Mouse (Mus musculus) G1E (cell line): ENCODE results near the gene Sec14l2.

Experiments
- CTCF ChIP-seq: IDR thresholded peaks from 2 replicates; pipeline ENCODE4 v1.5.1; 2012; ENCODE audit warnings: low read depth, low read length, inconsistent platforms, mixed read lengths
- GATA1 ChIP-seq: IDR thresholded peaks from 2 replicates; pipeline ENCODE4 v1.6.1; 2012; ENCODE audit warnings: borderline replicate concordance, low read length, inconsistent platforms, mixed read lengths
- POLR2AphosphoS5 ChIP-seq: IDR thresholded peaks from 2 replicates; pipeline ENCODE4 v1.6.1; 2012; ENCODE audit warnings: low read depth, low read length, inconsistent platforms; ENCODE audit not compliant: insufficient replicate concordance

- no peak for TF ChIP-seq CTCF
- TF ChIP-seq GATA1, result no peak
- TF ChIP-seq POLR2AphosphoS5, result no peak
These were observed 24.9 kb upstream of the Sec14l2 start for GRCm38 (mm10) chr11:4148120-4148519.
